Mouse (Mus musculus): ENCODE data around the gene Nalcn. TPM values are rescaled to one million over a fixed set of nuclear protein-coding genes. Genes with fewer than 3 reads are reported as not detected.

The Nalcn gene
- total and polyA plus RNA-seq, 2 experiments from 2014 or later, result 9.7 to 44.3 TPM

- Histone ChIP-seq H3K4me3 (ENCODE audit: low read depth, low read length) (no peak overlapping the region), H3K4me1 (ENCODE audit: insufficient read depth) (peaks cover 5% of the 10 kb centered on the region; the same call in 1 of the 2 replicates), H3K36me3 (ENCODE audit: insufficient read depth) (no peaks in the 10 kb centered on the region), H3K27ac (ENCODE audit: low read depth, low read length) (peak overlapping the region; percentile 73), H3K9me3 (ENCODE audit: low read length) (no peaks in the 10 kb centered on the region), H3K27me3 (ENCODE audit: insufficient read depth, low read length) (no peaks in the 10 kb centered on the region), H3K4me2 (ENCODE audit: low read depth) (no peak overlapping the region), H3K9ac (no peak overlapping the region)
- TF ChIP-seq CTCF (IDR thresholded peaks at IDR 0.05; ENCODE audit: low read depth), result no peak
- DNase-seq (peak; percentile 87), ATAC-seq (peak; percentile 100)
- 5% methylated on average over 8 of the region's 8 CpGs for WGBS
These were observed 113.4 kb downstream of the Nalcn start for GRCm38 (mm10) chr14:123513376-123514141.

- whole genome bisulfite sequencing, result 13% methylated on average over 2 of the region's 2 CpGs
- 0 out of 2 replicates have a peak, but pooled peaks have one; percentile 3 for TF ChIP-seq CTCF (IDR thresholded peaks at IDR 0.05; ENCODE audit: low read depth)
- Histone ChIP-seq H3K27ac (ENCODE audit: low read depth, low read length) (peak overlapping the region; percentile 54; the same call in 1 of the 2 replicates), H3K36me3 (ENCODE audit: insufficient read depth) (no peaks in the 10 kb centered on the region), H3K9me3 (ENCODE audit: low read length) (no peaks in the 10 kb centered on the region), H3K9ac (no peak overlapping the region), H3K4me3 (ENCODE audit: low read depth, low read length) (no peak overlapping the region), H3K4me2 (ENCODE audit: low read depth) (no peak overlapping the region), H3K27me3 (ENCODE audit: insufficient read depth, low read length) (no peaks in the 10 kb centered on the region), H3K4me1 (ENCODE audit: insufficient read depth) (peaks cover 5% of the 10 kb centered on the region; the same call in 1 of the 2 replicates)
- DNase-seq (peak; percentile 11), ATAC-seq (peak; percentile 35; the same call in 1 of the 2 replicates)
These were observed 114.0 kb downstream of the Nalcn start for GRCm38 (mm10) chr14:123512923-123513322.

DNA sequence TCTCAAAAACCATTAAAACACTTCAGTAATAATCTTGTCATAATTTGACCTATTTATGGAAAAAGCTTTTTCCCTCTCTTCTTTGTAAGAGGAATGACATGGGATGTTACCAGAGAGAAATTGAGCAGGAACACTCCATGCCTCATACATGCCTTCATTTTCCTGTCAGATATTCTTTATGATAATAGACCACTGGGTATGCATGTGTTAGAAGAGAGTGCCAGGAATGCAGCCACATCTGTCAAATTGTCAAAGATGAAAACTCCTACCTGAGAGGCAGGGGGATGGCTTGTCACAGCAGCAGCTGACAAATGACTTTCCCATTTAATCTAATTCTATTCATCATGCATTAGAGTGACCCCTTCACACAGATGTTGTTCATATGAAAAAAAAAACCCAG, 131.4 kb downstream of the Nalcn start:
- Histone ChIP-seq H3K27ac (ENCODE audit: low read depth, low read length) (no peak overlapping the region), H3K9ac (no peak overlapping the region), H3K9me3 (ENCODE audit: low read length) (no peaks in the 10 kb centered on the region), H3K4me3 (ENCODE audit: low read depth, low read length) (no peak overlapping the region), H3K27me3 (ENCODE audit: insufficient read depth, low read length) (no peaks in the 10 kb centered on the region), H3K4me1 (ENCODE audit: insufficient read depth) (no peaks in the 10 kb centered on the region), H3K4me2 (ENCODE audit: low read depth) (no peak overlapping the region), H3K36me3 (ENCODE audit: insufficient read depth) (no peaks in the 10 kb centered on the region)
- TF ChIP-seq CTCF (IDR thresholded peaks at IDR 0.05; ENCODE audit: low read depth), result no peak
- DNase-seq (no peak), ATAC-seq (peak; percentile 29; the same call in 1 of the 2 replicates)

GRCm38 (mm10) chr14:123488575-123489207, 138.3 kb downstream of the Nalcn start:
- 45% methylated on average over 1 of the region's 1 CpGs for WGBS
- no peak for ATAC-seq
- Histone ChIP-seq H3K4me3 (ENCODE audit: low read depth, low read length) (no peak overlapping the region), H3K9ac (no peak overlapping the region), H3K9me3 (ENCODE audit: low read length) (no peaks in the 10 kb centered on the region), H3K4me1 (ENCODE audit: insufficient read depth) (no peaks in the 10 kb centered on the region), H3K27me3 (ENCODE audit: insufficient read depth, low read length) (no peaks in the 10 kb centered on the region), H3K4me2 (ENCODE audit: low read depth) (no peak overlapping the region), H3K36me3 (ENCODE audit: insufficient read depth) (no peaks in the 10 kb centered on the region), H3K27ac (ENCODE audit: low read depth, low read length) (no peak overlapping the region)
- no peak for TF ChIP-seq CTCF (IDR thresholded peaks at IDR 0.05; ENCODE audit: low read depth)
- no peak for DNase-seq

GRCm38 (mm10) chr14:123462026-123462425, 164.9 kb downstream of the Nalcn start:
- no peak overlapping the region for H3K27ac ChIP-seq (ENCODE audit: low read depth, low read length)
- DNase-seq (no peak), ATAC-seq (no peak)
- no peaks in the 10 kb centered on the region for H3K9me3 ChIP-seq (ENCODE audit: low read length)
- 74% methylated on average over 1 of the region's 1 CpGs for WGBS
- no peak overlapping the region for H3K4me3 ChIP-seq (ENCODE audit: low read depth, low read length)
- no peaks in the 10 kb centered on the region for H3K27me3 ChIP-seq (ENCODE audit: insufficient read depth, low read length)
- no peaks in the 10 kb centered on the region for H3K36me3 ChIP-seq (ENCODE audit: insufficient read depth)
- no peak for TF ChIP-seq CTCF (IDR thresholded peaks at IDR 0.05; ENCODE audit: low read depth)
- no peak overlapping the region for H3K9ac ChIP-seq
- H3K4me1 ChIP-seq (ENCODE audit: insufficient read depth), result no peaks in the 10 kb centered on the region
- no peak overlapping the region for H3K4me2 ChIP-seq (ENCODE audit: low read depth)

DNA sequence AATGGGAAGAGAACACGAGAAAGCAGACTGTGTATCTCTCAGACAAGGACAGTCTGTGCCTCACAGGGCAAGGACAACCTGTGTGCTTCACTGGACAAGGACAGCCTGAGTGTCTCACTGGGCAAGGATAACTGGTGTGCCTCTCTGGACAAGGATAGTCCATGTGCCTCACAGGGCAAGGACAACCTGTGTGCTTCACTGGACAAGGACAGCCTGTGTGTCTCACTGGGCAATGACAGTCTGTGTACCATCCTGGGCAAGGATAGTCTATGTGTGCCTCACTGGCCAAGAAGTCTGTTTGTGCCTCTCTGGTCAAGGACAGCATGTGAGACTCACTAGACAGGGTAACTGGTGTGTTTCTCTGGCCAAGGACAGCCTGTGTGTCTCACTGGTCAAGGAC, 180.9 kb downstream of the Nalcn start:
- 71% methylated on average over 1 of the region's 1 CpGs for WGBS
- H3K27me3 ChIP-seq (ENCODE audit: insufficient read depth, low read length), result no peaks in the 10 kb centered on the region

GRCm38 (mm10) chr14:123435542-123435941, 191.4 kb downstream of the Nalcn start:
- Histone ChIP-seq H3K4me2 (ENCODE audit: low read depth) (no peak overlapping the region), H3K9ac (no peak overlapping the region), H3K27ac (ENCODE audit: low read depth, low read length) (no peak overlapping the region), H3K36me3 (ENCODE audit: insufficient read depth) (no peaks in the 10 kb centered on the region), H3K4me3 (ENCODE audit: low read depth, low read length) (no peak overlapping the region), H3K9me3 (ENCODE audit: low read length) (no peaks in the 10 kb centered on the region), H3K27me3 (ENCODE audit: insufficient read depth, low read length) (no peaks in the 10 kb centered on the region), H3K4me1 (ENCODE audit: insufficient read depth) (no peaks in the 10 kb centered on the region)
- DNase-seq (no peak), ATAC-seq (peak; percentile 47; the same call in 1 of the 2 replicates)
- 38% methylated on average over 3 of the region's 3 CpGs for WGBS
- no peak for TF ChIP-seq CTCF (IDR thresholded peaks at IDR 0.05; ENCODE audit: low read depth)

More for the DNA sequence above, 180.9 kb downstream of the Nalcn start:
- Histone ChIP-seq H3K36me3 (ENCODE audit: insufficient read depth) (no peaks in the 10 kb centered on the region), H3K4me3 (ENCODE audit: low read depth, low read length) (no peak overlapping the region), H3K27ac (ENCODE audit: low read depth, low read length) (no peak overlapping the region), H3K4me2 (ENCODE audit: low read depth) (no peak overlapping the region), H3K9ac (no peak overlapping the region), H3K4me1 (ENCODE audit: insufficient read depth) (no peaks in the 10 kb centered on the region), H3K9me3 (ENCODE audit: low read length) (no peaks in the 10 kb centered on the region)
- DNase-seq (no peak), ATAC-seq (no peak)
- no peak for TF ChIP-seq CTCF (IDR thresholded peaks at IDR 0.05; ENCODE audit: low read depth)

Data from forebrain, postnatal 0 days (tissue).